Mouse (Mus musculus) brain, embryonic 14.5 days (tissue): ENCODE measurements around the gene Ahcyl1.

Source experiments
- CTCF ChIP-seq: fragments of 200-500 bp; IDR thresholded peaks from 2 replicates; pipeline ENCODE4 v1.5.1; 2012; ENCODE audit warnings: inconsistent platforms, mild to moderate bottlenecking, moderate library complexity, borderline replicate concordance; ENCODE audit not compliant: insufficient read depth, insufficient read length; ENCODE audit errors: extremely low read depth
- POLR2A ChIP-seq: fragments of 200-500 bp; IDR thresholded peaks from 2 replicates; pipeline ENCODE4 v1.6.1; 2012; ENCODE audit warnings: mild to moderate bottlenecking, inconsistent platforms, borderline replicate concordance; ENCODE audit not compliant: poor library complexity, insufficient read depth, insufficient read length, severe bottlenecking; ENCODE audit errors: extremely low read depth

- TF ChIP-seq CTCF, result no peak
- no peak for TF ChIP-seq POLR2A
Observed at GRCm38 (mm10) chr3:107632786-107633185, 63.6 kb downstream of the Ahcyl1 start.
